Mouse (Mus musculus) inflammation-experienced regulatory T-cells, adult 6 months (primary cell): ENCODE results near the gene Nsf. TPM values are rescaled to one million over a fixed set of nuclear protein-coding genes. Genes with fewer than 3 reads are reported as not detected.

ENCODE experiments used
- ATAC-seq: one replicate; pipeline ENCODE4 v1.8.0; 2017
- polyA plus RNA-seq, 3 experiments: library from polyadenylated mRNA; unstranded; fragments of 100-300 nt; shearing (Covaris generic); gene quantifications; one replicate each; pipeline ENCODE4 v1.2.1; 2017

Nsf gene
- polyA plus RNA-seq, 3 experiments from 2014 or later = 52.2 to 85.6 (median 76.6) TPM

DNA sequence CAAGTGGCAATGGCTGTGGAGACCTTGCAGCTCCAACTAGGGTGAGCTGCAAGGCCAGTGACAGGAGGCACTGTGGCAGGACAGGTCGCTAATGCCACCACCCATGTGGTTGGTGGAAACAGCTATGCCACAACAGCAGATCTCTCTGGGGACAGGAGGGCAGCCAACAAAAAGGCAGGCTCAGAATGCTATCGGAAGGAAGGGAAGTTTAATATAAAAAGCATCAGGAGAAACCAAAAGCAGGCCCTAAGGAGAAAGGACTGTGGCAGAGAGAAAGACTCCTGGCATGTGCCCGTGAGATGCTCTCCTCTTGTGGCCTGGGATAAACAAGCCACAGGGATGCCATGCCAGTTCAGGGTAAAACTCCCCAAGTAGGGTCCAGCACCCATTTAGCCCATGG, 122.1 kb downstream of the Nsf start:
- no peak for ATAC-seq

DNA sequence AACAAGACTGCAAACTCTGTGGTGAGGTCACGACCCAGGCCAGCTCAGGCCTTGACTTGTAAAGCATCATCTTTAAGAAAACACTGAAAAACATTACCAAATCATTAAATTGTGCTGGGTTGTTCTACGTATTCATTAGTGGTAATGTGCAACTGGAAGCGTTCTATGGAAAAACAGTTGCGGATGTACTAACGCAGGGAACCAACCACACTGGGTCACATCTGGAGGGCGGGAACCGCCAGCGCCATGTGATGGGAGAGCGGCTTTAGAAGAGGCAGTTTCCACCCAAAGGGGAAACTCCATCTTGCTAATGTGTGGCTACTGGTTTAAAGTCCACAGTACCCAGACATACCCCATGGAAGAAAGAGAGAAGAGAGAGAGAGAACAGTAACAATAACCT, 123.4 kb downstream of the Nsf start:
- ATAC-seq = no peak

DNA sequence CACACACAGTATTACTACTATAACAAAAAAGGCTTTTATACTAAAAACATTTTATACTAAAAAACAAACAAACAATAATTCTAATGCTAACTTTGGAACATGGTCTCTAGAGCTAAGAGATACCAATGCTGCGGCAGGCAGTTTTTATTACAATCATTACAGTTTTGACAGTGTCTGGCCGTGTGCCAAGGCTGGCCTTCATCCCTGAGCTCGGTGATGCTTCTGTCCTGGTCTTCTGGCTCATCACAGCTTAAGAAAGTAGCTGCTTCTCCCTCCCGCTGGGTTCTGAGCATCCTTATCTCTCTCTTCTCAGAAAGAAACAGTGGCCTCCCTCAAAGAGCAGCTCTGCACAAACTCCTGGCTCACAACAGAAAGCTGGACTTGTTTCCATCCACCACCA, 123.9 kb downstream of the Nsf start:
- ATAC-seq = no peak

DNA sequence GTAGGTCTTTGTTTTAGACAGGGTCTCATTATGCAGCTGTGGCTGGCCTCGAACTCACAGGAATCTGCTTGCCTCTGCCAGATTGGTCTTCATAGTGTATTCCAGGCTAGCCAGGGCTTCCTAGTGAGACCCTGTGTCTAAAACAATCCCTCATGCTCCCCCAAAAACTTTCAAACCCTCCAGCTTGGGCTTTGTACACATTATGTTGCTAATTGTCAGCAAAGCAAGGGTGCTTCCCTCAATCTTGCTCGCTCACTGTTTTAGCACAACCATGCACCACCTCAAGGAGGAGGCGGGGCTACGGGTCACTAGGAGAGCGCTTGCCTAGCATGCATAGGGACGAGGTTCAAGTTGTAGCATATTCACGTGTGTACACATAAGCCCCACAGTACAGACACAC, 125.0 kb downstream of the Nsf start:
- ATAC-seq = no peak

DNA sequence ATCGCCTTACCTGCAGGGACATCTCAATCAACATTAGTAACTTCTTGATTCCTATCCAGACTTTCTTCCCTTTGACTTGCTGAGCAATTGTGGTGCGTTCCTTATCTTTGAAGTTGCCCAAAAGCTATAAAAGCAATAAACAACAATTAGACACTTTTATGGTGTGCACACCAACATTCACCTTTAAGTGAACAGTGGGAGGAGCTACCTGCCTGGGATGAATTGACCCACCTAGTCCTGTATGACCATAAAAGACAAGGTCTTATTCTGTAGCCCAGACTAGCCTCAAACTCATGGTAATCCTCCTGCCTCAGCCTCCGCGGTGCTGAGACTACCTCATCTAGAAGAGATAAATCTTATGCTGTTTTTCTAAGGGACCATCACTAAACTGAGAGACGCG, 126.7 kb downstream of the Nsf start:
- no peak for ATAC-seq

DNA sequence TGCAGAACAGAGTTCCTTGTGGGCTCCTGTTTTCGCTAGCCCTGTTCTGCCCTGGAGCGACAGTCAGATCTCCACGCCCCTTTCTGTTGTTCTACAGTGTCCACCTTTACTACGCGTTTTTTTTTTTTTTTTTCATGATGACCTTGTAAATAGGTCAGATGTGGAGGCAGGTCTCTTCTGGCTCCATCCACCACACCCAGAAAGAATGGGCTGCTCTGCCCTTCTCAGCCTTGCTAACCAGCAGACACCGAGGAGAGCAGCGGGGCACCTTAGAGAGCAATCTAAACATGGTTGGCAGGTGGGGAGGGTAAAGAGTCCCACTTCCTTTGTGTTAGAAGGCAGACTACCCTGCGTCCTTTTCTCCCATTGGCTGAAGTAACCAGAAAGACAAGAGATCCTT, 137.1 kb downstream of the Nsf start:
- ATAC-seq = no peak

DNA sequence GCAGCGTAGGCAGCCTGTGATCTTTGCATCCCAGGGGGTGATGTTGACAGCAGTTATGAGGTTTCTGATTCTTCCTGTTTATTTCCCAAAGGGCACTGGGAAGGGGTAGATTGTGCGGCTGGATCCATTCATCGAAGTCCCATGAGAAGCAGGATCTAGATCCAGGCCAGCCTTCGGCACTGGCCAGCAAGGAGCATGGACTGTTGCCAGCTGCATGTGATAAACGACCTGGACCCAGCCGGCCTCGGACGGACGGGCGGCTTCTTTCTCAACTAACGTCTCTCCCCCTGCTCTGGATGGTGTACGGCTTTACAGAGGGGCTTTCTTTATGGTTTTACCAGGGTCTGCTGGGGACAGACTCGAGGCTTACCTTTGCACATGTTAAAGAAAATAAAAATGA, 137.9 kb downstream of the Nsf start:
- ATAC-seq = no peak

DNA sequence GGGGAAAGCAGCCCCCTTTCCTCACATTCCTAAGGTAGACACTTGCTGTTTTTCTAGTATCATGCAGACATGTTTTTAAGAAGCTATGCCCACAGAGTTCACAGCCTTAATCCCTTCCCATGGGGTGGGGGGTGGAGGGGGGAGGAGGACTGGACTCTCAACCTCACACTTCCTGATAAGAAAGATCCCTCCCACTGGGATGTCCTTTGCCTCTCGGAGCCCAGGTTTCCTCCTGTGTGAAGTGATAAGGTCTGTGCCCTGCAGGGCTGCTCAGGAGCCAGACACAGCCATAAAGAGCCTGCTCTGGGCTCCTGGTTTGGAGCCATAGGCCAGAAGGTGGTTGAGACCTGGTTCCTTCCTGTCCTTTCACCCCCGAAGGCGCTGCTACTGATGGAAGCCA, 139.0 kb downstream of the Nsf start:
- ATAC-seq = no peak

DNA sequence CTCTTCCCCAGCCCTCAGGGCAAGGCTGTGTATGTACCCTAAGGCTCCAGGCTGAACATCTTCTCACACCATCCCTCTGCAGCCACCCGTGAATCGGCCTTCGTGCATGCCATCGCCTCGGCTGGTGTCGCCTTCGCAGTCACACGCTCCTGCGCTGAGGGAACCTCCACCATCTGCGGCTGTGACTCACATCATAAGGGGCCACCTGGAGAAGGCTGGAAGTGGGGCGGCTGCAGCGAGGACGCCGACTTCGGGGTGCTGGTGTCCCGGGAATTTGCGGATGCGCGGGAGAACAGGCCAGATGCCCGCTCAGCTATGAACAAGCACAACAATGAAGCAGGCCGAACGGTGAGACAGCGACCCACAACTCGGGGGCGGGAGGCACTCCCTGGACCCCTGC, 142.6 kb downstream of the Nsf start:
- ATAC-seq = no peak

DNA sequence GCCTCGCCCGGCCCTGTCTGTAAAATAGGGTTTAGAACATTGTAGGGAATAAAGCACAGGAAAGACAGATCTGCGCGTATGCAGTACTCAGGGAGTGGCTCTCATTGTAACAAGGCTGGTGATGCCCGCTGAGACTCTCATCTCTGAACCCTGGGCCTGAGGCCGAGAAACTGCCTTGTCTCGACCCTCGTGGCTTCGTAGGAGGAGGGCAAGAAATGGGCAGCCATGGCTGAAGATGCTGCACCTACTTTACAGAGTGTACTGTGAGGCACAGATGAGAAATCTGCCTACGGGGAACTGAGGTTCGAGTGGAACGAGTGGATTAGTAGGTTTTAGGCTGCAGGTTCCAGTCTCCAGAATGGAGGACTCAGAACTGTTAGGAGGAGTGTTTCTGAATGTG, 143.2 kb downstream of the Nsf start:
- ATAC-seq = no peak

DNA sequence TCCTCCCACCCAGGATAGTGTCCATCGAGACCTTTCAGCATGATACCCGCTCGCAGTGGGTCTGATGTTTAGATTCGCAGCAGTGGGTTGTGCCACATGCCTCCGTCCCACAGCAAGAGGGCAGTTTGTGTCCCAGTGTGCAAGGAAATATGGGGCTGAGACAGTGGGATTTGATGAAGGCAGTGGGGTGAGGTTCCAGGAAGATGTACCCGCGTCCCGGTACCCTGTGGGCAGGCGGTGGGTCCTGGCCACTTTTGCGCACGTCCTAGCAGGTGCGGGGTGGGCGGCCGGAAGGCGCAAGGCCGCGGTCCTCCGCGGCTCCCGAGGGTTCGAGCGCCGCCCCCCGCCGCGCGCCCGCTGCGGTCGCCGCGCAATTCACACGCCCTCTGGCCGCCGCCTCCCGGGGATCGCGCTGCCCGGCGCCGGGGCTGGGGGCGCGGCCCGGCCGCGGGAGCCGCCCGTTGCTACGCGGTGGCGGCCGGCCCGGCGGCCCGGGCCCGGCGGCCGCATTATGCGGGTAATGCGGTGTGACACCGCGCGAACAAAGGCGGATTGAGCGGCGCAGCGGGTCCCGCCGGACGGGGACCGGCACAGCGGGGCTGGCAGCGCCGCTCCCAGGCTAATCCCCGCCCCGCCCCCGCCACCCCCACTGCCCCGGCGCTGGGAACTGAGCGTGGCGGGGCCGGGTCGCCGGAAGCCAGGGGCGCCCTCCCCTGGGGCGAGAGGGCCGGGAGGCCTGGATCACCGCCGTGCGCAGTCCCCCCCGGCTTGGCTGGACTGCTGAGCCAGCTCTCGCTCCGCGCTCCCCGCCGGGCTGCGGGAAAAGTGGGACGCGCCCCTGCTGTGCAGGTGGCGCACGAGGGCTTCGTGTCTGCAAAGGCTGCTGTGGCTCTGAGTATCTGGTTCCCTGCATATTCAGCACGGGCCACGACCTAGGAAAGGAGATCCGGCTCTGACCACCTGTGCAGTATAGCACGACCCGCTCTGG, 144.0 kb downstream of the Nsf start:
- ATAC-seq = no peak

DNA sequence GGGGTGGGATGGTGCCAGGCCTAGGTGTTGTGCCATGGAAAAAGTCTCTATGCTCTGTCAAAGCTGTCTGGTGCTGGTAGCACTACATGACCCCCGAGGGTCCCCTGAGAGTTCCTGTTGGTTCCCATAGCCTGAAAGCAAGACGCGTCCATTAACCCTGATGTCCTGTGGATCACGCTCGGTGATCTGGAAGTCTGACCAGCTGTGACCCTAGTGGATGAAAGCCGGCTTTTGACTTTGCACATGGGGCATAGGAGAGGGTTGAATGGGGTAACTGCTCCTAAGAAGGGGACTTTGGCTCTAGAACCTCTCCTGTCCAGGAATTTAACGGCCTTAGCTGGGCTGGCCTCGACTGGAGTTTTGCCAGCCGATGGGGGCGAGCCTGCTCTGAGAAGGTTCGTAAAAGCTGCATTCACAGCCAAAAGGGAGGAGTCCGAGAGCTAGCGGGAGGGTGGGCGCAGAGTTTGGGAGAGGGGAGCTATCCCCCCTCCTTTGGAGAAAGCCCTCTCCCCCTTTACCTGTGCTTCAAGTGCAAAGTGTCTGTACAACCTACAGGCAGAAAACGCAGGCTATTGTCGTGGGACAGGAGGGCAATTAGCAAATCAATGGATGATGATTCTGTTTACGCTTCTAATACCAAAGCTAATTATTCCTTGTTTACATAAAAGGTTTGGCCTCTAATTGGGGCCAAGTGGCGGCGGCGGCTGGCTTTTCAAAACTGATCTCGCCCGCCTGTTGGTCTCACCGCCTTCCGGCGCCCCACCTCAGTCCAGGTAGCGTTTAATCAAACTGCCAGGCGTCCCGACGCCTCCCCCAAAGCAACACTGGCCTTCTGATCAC, 144.9 kb downstream of the Nsf start:
- no peak for ATAC-seq

DNA sequence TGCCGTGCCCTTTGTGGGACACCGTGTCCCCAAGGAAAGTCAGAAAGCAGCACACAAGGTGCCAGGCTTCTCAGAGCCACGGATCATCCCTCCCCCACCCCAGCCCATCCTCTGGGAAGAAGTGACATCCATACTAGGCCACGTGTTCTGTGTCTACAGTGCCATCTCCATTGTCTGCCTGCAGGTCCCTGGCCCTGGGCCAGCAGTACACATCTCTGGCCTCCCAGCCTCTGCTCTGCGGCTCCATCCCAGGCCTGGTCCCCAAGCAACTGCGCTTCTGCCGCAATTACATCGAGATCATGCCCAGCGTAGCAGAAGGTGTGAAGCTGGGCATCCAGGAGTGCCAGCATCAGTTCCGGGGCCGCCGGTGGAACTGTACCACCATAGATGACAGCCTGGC, 145.9 kb downstream of the Nsf start:
- no peak for ATAC-seq

DNA sequence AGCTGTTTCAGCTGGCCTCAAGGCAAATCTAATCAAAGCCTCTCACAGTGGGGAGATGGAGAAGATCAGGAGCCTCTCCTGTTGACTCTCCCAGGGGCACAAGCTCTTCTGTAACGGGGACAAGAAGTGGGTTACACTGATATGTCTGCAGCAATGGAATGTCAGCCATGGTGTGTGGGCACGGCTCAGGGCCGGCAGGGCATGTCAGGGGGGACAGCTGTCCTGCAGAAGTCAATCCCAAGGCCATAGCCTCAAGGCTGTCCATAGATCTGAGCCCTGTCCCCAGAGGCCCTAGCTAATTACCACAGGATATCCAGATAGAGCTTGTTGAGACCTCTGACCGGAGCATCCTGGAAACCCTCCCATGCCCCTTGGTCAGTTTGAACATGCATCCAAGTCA, 149.1 kb downstream of the Nsf start:
- no peak for ATAC-seq

DNA sequence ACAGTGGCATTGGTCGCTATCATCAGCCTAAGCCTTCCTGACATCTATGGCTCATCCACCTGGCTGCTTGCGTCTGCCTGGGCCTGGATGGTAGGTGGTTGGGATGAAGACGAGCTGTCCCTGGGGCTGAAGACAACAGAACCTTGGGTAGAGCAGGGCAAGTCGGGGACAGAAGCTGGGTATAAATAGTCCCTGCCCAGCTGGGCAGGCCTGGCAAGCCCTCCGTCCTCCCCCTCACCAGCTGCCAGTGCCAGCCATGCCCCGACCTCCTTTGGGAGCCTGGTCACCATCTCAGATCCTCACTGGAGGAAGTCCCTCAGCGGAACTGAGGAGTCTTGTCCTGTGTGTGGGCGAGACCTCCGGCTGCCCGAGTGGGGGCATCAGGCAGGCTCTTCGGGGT, 149.7 kb downstream of the Nsf start:
- ATAC-seq = no peak

DNA sequence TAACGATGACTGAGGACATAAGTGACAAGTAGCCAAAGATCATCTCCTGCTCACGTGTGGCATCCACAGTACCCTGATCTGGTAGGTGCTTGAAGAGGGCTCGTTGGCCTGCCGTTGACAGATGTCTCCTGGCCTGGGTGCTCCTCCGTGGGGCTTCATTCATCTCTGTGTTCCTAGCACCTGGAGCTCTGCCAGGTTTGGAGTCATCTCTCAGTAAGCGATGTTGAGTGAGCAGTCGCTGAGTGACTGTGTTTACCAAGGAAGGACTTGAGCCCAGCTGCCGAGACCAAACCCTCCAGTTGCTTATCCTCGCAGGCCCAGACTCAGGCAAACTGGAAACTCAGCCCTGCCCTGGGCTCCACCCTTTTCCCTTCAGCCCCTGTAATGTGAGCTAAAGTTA, 152.7 kb downstream of the Nsf start:
- no peak for ATAC-seq

DNA sequence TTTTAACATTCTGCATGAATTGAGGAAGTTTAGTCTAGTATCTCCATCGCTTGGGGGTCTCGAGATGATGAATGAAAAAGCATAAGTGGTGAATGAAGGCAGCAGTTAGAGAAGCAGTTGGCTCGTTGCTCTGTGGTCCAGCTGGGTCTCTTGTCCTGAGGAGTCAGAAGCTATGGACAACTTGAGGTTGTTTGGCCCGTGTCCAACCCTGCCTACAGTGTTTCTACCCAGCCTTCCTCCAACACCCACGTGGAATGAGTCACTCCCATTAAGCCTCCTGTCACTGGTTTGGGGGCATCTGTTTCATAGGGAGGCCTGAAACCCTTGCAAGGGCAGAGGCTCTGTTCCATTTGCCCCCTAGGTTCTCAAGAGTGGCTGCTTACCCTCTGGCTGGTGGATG, 163.9 kb downstream of the Nsf start:
- ATAC-seq = no peak

DNA sequence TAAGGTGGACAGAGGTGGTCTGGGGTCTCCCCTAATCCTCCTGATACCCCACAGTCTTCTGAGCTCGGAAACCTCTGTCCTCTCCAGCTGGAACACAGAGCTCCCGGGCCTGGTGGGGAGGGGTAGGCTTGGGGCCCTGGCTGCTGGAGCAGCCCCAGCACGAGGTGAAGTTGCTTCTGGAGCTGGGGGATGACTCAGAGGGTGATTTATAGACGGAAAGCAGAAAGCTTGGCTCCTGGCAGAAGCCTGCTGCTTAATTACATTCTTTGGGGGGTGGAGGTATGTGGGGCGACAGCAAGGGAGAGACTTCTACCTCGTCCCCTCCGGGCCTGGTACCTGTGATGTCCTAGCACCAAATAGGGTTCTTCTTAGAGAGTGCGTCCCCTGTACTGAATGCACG, 173.7 kb downstream of the Nsf start:
- ATAC-seq = no peak

DNA sequence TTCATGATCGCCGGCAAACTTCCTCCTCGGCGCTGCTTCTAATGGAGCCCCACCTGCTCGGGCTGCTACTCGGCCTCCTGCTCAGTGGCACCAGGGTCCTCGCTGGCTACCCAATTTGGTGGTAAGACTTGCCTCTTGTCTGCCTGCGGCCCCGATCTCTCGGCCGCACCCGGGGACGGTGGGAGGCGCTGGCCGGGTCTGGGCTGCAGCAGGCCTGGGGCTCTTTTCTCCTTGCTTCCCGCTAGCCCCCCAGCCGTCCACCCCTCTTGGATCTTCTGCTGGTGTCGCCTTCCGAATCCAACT, 179.7 kb downstream of the Nsf start:
- no peak for ATAC-seq

DNA sequence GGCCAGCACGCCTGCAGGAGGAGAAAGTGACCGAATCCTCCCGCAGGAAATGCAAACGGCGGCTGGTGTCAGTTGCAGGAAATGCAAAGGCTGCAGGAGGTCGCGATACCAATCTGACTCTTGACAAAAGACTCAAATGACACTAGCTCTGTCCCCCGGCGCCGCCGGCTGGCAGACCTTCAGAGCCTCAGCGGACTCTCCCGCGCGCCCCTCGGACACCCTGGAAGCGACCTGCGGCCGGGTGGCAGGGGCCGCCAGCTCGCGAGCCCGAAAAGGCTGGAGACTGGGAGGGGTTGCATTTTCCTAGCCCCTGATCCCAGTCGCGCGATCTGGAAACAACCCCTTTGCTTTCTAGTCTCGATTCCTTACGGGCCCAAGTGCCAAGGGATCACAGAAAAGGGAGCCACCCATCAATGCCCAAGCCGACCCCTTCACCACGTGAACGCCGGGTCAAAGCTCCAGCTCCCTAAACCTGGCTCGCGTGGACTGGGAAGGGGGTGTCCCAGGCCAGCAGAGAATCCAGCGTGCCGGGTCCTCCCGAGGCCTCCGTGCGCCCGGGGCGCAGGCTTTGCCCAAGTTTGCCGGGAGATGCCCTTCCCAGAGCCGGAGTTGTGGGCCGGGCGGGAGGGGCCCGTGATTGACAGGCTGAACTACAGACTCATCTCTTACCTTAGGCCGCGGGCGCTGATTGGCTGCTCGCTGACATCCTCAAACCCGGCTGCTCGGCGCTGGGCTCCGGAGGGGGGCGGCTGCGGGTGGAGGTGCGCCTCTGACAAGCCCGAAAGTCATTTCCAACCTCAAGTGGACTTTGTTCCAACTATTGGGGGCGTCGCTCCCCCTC, 180.2 kb downstream of the Nsf start, which contains the start of gene Wnt3:
TSS of gene Wnt3 (plus strand) at position 764 of the 841 bp plus-strand sequence.
- ATAC-seq = peak; percentile 56

DNA sequence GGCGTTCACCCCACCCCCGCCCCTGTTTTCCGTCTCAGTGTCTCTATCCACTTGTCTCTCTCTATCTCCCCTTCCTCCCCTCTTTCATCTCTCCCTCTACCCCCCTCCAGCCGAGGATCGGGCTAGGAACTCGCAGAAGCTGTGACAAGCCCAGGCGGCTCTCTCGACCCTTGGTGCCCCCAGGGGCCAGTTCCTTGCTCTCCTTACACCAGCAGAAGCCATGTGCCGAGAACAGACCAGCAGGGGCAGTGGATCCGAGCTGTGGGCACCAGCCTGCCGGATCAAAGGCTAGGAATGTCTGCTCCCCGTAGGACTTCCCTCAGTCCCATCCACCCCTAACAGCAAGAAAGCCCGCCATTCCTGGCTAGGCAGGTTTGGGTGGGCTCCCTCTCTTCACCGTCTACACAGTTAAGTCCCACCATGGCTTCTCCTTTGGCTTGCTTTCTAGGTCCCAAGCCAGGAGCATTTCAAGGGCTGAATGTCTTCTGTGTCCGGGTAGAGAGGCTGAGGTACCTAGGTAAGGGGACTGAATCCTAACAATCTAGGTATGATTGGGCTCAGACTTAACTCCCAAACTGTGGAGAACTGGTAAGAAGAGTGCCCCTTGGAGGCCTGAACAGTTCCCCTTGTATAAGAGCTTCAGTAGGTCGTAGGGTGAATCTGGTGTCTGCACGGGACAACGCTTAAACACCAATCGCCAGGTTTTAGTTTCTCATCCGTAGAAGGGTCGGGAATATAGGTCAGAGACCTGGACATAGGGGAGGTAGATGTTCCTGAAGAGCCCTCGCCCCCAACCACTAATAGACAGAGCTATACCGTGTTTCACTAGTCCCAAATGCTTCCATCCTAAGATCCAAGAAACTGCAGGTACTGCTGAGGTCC, 181.1 kb downstream of the Nsf start:
- no peak for ATAC-seq
